Mouse (Mus musculus) urinary bladder, postnatal 14 days (tissue): Measurements from ENCODE around the gene Kcmf1.
A peak's percentile ranks its signal among the peaks of the same experiment; 100 is the strongest.
"Not testable (repeated sequence)": the region's sequence is repeated elsewhere in the genome, so short reads cannot be mapped to it uniquely, and the experiment has no call there.

Experiments
- DNase-seq: peaks from one replicate; pipeline ENCODE4 v3.0.0; 2021; ENCODE audit warnings: low spot score

Gene Kcmf1

GRCm38 (mm10) chr6:72898244-72899200, 1.3 kb downstream of the Kcmf1 start:
- peak; percentile 63 for DNase-seq

- DNase-seq: no peak
These were observed 4.8 kb downstream of the Kcmf1 start for GRCm38 (mm10) chr6:72895000-72895399.

DNA sequence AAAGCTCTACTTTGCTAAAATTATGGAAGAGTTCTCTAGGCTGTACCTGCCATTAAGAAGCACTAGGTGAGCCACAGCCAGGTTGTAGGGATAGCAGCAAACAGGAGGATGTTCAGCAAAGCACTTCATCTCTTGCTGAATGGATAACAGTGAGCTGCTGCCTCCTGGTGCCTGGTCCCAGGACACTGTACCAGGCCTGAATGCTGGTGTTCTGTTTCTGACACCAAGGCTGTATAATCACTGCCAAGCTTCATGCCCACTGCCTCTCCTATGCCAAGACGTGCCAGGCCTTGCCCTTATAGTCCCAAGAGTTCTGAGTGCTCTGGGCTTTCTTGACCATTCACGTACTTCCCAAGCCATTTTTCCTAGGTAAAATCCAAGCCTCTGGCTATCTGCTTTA, 8.5 kb downstream of the Kcmf1 start:
- no peak for DNase-seq

- no peak for DNase-seq
These were observed 11.1 kb downstream of the Kcmf1 start for GRCm38 (mm10) chr6:72888655-72889054.

DNA sequence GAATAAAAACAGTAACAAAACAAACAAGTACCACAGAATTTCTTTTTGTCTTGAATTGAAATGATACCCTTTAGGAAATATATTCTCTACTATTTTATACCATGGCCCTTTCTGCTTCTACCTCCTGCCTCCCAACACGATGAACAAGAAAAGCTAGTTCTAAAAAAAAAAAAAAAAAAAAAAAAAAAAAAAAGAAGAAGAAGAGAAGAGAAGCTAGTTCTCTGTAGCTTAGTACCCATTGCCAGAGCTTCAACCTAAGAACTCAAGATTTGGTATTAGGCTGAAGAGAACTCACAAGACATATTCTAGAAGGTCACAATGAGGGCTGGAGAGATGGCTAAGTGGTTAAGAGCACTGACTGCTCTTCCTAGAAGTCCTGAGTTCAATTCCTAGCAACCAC, 14.5 kb downstream of the Kcmf1 start:
- no peak for DNase-seq

DNA sequence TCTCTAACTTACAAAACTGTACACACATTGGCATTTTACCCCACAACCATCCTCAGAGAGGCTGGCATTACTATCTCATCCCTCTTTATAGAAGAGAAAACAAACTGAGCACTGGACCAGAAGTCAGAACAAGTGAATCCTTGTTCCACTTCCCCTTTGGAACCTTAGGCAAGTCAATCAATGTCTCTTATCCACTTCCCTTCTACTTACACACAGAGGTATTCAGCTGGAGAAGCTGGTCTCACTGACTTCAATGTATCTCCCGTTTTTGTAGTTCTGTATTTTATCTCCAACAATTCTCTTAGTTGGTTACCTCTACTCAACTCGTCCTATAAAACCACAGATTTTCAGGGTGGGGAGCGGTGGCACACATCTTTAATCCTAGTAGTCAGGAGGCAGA, 15.0 kb downstream of the Kcmf1 start:
- DNase-seq: no peak

- no peak for DNase-seq
These were observed 16.9 kb downstream of the Kcmf1 start for GRCm38 (mm10) chr6:72882661-72883458.

GRCm38 (mm10) chr6:72882222-72882621, 17.6 kb downstream of the Kcmf1 start:
- DNase-seq: no peak

GRCm38 (mm10) chr6:72881619-72881979, 18.2 kb downstream of the Kcmf1 start:
- DNase-seq: no peak

- no peak for DNase-seq
These were observed 18.7 kb downstream of the Kcmf1 start for GRCm38 (mm10) chr6:72880913-72881618.

GRCm38 (mm10) chr6:72876629-72877028, 23.1 kb downstream of the Kcmf1 start:
- no peak for DNase-seq

- peak; percentile 18 for DNase-seq
These were observed 26.4 kb downstream of the Kcmf1 start for GRCm38 (mm10) chr6:72873338-72873737.

DNA sequence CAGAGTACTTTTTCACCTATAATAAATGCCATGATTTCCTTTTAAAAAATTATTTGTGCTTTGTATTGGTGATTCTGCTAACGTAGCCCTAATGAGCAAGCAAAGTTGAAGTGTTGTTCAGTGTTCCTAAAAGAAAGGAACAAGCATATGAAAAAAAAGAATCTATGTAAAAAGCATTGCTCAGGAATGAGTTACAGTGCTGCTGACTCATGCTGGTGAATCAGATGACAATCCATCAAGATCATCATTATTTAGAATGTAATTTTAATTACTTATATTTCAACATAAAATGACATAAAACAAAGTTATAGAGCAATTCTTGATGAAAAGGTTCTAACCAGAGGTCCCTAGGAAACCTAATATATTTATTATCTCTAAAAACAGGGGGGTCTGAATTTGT, 27.5 kb downstream of the Kcmf1 start:
- DNase-seq: no peak

GRCm38 (mm10) chr6:72869601-72870000, 30.2 kb downstream of the Kcmf1 start:
- DNase-seq: no peak

- DNase-seq: no peak
These were observed 31.1 kb downstream of the Kcmf1 start for GRCm38 (mm10) chr6:72868688-72869087.

- no peak for DNase-seq
These were observed 32.0 kb downstream of the Kcmf1 start for GRCm38 (mm10) chr6:72867746-72868145.

- no peak for DNase-seq
These were observed 33.5 kb downstream of the Kcmf1 start for GRCm38 (mm10) chr6:72866232-72866631.

DNA sequence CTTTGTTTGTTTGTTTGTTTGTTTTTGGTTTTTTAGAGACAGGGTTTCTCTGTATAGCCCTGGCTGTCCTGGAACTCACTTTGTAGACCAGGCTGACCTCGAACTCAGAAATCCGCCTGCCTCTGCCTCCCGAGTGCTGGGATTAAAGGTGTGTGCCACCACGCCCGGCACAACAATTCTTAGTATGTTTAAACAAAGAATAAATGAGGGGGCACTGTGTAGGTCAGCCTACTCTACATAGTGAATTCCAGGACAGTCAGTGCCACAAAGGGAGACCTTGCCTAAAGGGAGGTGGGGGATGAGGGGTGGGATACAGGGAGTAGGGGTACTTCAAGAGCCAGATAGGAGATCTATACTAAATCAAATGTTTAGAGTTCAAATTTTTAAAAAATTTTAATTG, 37.1 kb downstream of the Kcmf1 start:
- DNase-seq: not testable (repeated sequence)

- no peak for DNase-seq
These were observed 45.5 kb downstream of the Kcmf1 start for GRCm38 (mm10) chr6:72854256-72854655.

DNA sequence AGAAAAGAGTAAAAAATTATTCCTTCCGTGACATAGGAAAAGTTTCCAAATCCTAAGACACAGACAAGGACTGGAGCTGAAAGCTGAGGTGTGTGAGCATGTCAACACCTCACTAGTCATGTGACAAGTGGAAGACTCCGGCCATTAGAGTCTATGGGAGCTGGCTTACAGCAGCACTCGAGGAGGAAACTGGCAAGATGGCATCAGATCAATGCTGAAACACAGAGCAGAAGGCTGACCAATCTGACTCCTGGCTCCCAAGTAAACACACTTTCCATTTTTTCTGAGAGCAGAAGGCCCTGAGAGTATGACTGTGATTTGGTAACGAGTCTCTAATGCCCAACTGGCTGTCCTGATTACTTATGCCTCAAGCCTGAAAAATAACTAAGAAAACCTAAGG, 47.6 kb downstream of the Kcmf1 start:
- no peak for DNase-seq

DNA sequence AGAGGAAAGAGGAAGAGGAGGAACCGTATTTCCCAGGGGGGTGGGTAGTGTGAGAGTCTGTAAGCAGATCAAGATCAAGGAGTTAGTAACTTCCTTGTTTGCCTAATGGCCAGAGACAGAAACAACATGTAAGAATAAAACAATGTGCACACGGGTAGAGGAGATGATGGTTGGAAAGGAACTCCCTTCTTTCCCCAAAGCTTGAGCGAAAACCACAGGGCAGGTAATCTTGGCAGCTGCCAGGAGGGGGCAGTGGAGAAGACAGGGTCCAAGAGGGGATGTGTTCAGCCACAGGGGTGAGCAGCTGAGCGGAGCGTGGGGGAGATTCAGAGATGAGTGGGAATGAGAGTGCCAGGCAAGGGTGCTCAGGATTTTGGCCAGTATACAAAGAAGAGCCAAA, 48.1 kb downstream of the Kcmf1 start:
- DNase-seq: no peak

DNA sequence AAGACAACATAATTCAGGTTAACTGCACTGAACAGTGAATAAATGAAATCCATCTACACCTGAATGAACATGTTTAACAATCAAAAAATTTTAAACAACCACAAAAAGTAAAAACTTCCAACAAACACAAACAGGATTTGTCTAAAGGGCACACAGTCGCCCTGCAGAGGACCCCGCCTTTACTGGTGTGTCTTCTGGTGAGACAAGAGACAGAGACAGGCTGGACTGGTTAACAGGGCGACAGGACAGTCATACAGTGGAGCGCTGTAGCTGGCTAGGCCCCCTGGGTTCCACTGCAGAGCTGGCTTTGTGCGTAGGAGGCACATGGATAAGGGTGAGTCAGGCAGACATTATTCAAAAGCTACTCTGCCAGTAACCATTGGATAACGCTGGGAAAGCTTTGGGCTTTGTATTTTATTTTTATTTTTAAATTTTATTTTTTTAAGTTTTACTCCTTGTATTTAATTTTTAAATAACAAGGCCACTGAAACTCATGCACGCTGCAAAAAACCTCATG, 57.7 kb downstream of the Kcmf1 start:
- no peak for DNase-seq
